Mouse (Mus musculus): ENCODE data around the gene Fcgrt. TPM values are rescaled to one million over a fixed set of nuclear protein-coding genes. Genes with fewer than 3 reads are reported as not detected.

Fcgrt gene
- total and polyA plus RNA-seq, 2 experiments from 2014 or later: 51.6 to 59.5 TPM

GRCm38 (mm10) chr7:45135993-45136567 lies 32.4 kb upstream of the Fcgrt start, which contains the start of the genes Gm45713 and Flt3l:
TSS of gene Gm45713 (minus strand) at chr7:45136231.
TSS of gene Flt3l (minus strand) at chr7:45136432.
- peak within 1 kb of the TSS; percentile 32; the same call in 1 of the 2 replicates for H3K27ac ChIP-seq (ENCODE audit: low read depth)
- 2% methylated on average over 29 of the region's 29 CpGs for WGBS
- peak within 1 kb of the TSS; percentile 61 for H3K4me3 ChIP-seq (ENCODE audit: low read depth, low read length)

GRCm38 (mm10) chr7:45135370-45135769 lies 31.7 kb upstream of the Fcgrt start:
- Histone ChIP-seq H3K27me3 (ENCODE audit: control insufficient read depth, insufficient read depth, low read length) (no peaks in the 10 kb centered on the region), H3K9me3 (replicated peaks; ENCODE audit: control insufficient read depth, low read length) (no peaks in the 10 kb centered on the region), H3K4me2 (ENCODE audit: low read depth, low read length) (peak overlapping the region; percentile 79; the same call in 1 of the 2 replicates), H3K27ac (ENCODE audit: low read depth) (no peak overlapping the region), H3K36me3 (replicated peaks; ENCODE audit: control insufficient read depth, insufficient read depth, low read length) (no peaks in the 10 kb centered on the region), H3K9ac (replicated peaks; ENCODE audit: low read depth, low read length) (no peak overlapping the region), H3K4me1 (ENCODE audit: control insufficient read depth, insufficient read depth) (no peaks in the 10 kb centered on the region; the same call in 1 of the 2 replicates), H3K4me3 (ENCODE audit: low read depth, low read length) (peak overlapping the region; percentile 61; the same call in 1 of the 2 replicates)
- 71% methylated on average over 3 of the region's 3 CpGs for WGBS
- ATAC-seq (ENCODE audit: insufficient read depth, low read depth): no peak
- TF ChIP-seq EP300 (IDR thresholded peaks at IDR 0.05; ENCODE audit: low read depth) (no peak), CTCF (IDR thresholded peaks at IDR 0.05; ENCODE audit: low read depth) (no peak)
- DNase-seq (ENCODE audit: low spot score): no peak

More at GRCm38 (mm10) chr7:45135993-45136567, 32.4 kb upstream of the Fcgrt start, which contains the start of the genes Gm45713 and Flt3l:
- Histone ChIP-seq H3K36me3 (replicated peaks; ENCODE audit: control insufficient read depth, insufficient read depth, low read length) (no peaks in the 10 kb centered on the region), H3K4me2 (ENCODE audit: low read depth, low read length) (peak within 1 kb of the TSS; percentile 79), H3K27me3 (ENCODE audit: control insufficient read depth, insufficient read depth, low read length) (no peaks in the 10 kb centered on the region), H3K4me1 (ENCODE audit: control insufficient read depth, insufficient read depth) (no peaks in the 10 kb centered on the region; the same call in 1 of the 2 replicates), H3K9me3 (replicated peaks; ENCODE audit: control insufficient read depth, low read length) (no peaks in the 10 kb centered on the region), H3K9ac (replicated peaks; ENCODE audit: low read depth, low read length) (peak within 1 kb of the TSS; percentile 59)
- TF ChIP-seq EP300 (IDR thresholded peaks at IDR 0.05; ENCODE audit: low read depth) (no peak), CTCF (IDR thresholded peaks at IDR 0.05; ENCODE audit: low read depth) (peak; percentile 95)
- DNase-seq (ENCODE audit: low spot score) (peak; percentile 88), ATAC-seq (ENCODE audit: insufficient read depth, low read depth) (peak; percentile 84)

- Histone ChIP-seq H3K4me2 (ENCODE audit: low read depth, low read length) (no peak overlapping the region), H3K36me3 (replicated peaks; ENCODE audit: control insufficient read depth, insufficient read depth, low read length) (no peaks in the 10 kb centered on the region), H3K9me3 (replicated peaks; ENCODE audit: control insufficient read depth, low read length) (no peaks in the 10 kb centered on the region), H3K4me1 (ENCODE audit: control insufficient read depth, insufficient read depth) (0 out of 2 replicates have a peak, but pooled peaks cover 4% of the 10 kb centered on the region), H3K9ac (replicated peaks; ENCODE audit: low read depth, low read length) (no peak overlapping the region), H3K27ac (ENCODE audit: low read depth) (no peak overlapping the region), H3K4me3 (ENCODE audit: low read depth, low read length) (no peak overlapping the region), H3K27me3 (ENCODE audit: control insufficient read depth, insufficient read depth, low read length) (no peaks in the 10 kb centered on the region)
- ATAC-seq (ENCODE audit: insufficient read depth, low read depth) (no peak), DNase-seq (ENCODE audit: low spot score) (no peak)
- TF ChIP-seq CTCF (IDR thresholded peaks at IDR 0.05; ENCODE audit: low read depth) (no peak), EP300 (IDR thresholded peaks at IDR 0.05; ENCODE audit: low read depth) (no peak)
- WGBS: 21% methylated on average over 12 of the region's 12 CpGs
Measured at GRCm38 (mm10) chr7:45134544-45135026, 30.9 kb upstream of the Fcgrt start.

- Histone ChIP-seq H3K4me2 (ENCODE audit: low read depth, low read length) (no peak overlapping the region), H3K9me3 (replicated peaks; ENCODE audit: control insufficient read depth, low read length) (no peaks in the 10 kb centered on the region), H3K36me3 (replicated peaks; ENCODE audit: control insufficient read depth, insufficient read depth, low read length) (no peaks in the 10 kb centered on the region), H3K9ac (replicated peaks; ENCODE audit: low read depth, low read length) (no peak overlapping the region), H3K27me3 (ENCODE audit: control insufficient read depth, insufficient read depth, low read length) (no peaks in the 10 kb centered on the region), H3K27ac (ENCODE audit: low read depth) (no peak overlapping the region), H3K4me1 (ENCODE audit: control insufficient read depth, insufficient read depth) (0 out of 2 replicates have a peak, but pooled peaks cover 8% of the 10 kb centered on the region), H3K4me3 (ENCODE audit: low read depth, low read length) (no peak overlapping the region)
- TF ChIP-seq CTCF (IDR thresholded peaks at IDR 0.05; ENCODE audit: low read depth): 0 out of 2 replicates have a peak, but pooled peaks have one; percentile 8
- TF ChIP-seq EP300 (IDR thresholded peaks at IDR 0.05; ENCODE audit: low read depth): no peak
- DNase-seq (ENCODE audit: low spot score) (no peak), ATAC-seq (ENCODE audit: insufficient read depth, low read depth) (no peak)
- WGBS: 82% methylated on average over 8 of the region's 8 CpGs
Measured at GRCm38 (mm10) chr7:45133446-45134159, 30.0 kb upstream of the Fcgrt start.

- no peaks in the 10 kb centered on the region for H3K27me3 ChIP-seq (ENCODE audit: control insufficient read depth, insufficient read depth, low read length)
- H3K4me3 ChIP-seq (ENCODE audit: low read depth, low read length): no peak overlapping the region
- 55% methylated on average over 11 of the region's 11 CpGs for WGBS
- H3K36me3 ChIP-seq (replicated peaks; ENCODE audit: control insufficient read depth, insufficient read depth, low read length): peaks cover 4% of the 10 kb centered on the region
- DNase-seq (ENCODE audit: low spot score): no peak
- H3K4me1 ChIP-seq (ENCODE audit: control insufficient read depth, insufficient read depth): peaks cover 18% of the 10 kb centered on the region
- no peak overlapping the region for H3K27ac ChIP-seq (ENCODE audit: low read depth)
- TF ChIP-seq EP300 (IDR thresholded peaks at IDR 0.05; ENCODE audit: low read depth): no peak
- TF ChIP-seq CTCF (IDR thresholded peaks at IDR 0.05; ENCODE audit: low read depth): no peak
- H3K9me3 ChIP-seq (replicated peaks; ENCODE audit: control insufficient read depth, low read length): no peaks in the 10 kb centered on the region
- no peak overlapping the region; the same call in 1 of the 2 replicates for H3K9ac ChIP-seq (replicated peaks; ENCODE audit: low read depth, low read length)
- no peak for ATAC-seq (ENCODE audit: insufficient read depth, low read depth)
- H3K4me2 ChIP-seq (ENCODE audit: low read depth, low read length): no peak overlapping the region
Measured at GRCm38 (mm10) chr7:45131850-45132249, 28.2 kb upstream of the Fcgrt start.
